Mouse (Mus musculus): ENCODE measurements at regions not wholly inside any gene's neighbourhood (a gene's known extent, or its start where the extent isn't known, plus 50 kb on each side); places are given as distances from the start of the nearest gene placed in this dataset.

- ATAC-seq: no peak
- WGBS: 83% methylated on average over 12 of the region's 12 CpGs
- H3K4me3 ChIP-seq (ENCODE audit: low read depth, low read length): no peak overlapping the region
- no peaks in the 10 kb centered on the region for H3K4me1 ChIP-seq (replicated peaks; ENCODE audit: control insufficient read depth, insufficient read depth, low read length)
- no peak for TF ChIP-seq CTCF (IDR thresholded peaks at IDR 0.05; ENCODE audit: low read depth)
- H3K9me3 ChIP-seq (ENCODE audit: control insufficient read depth): no peaks in the 10 kb centered on the region
- H3K36me3 ChIP-seq (ENCODE audit: control insufficient read depth, insufficient read depth): no peaks in the 10 kb centered on the region
- H3K27ac ChIP-seq (ENCODE audit: low read depth, low read length): no peak overlapping the region
- H3K9ac ChIP-seq (ENCODE audit: low read depth, low read length): no peak overlapping the region
- no peaks in the 10 kb centered on the region for H3K27me3 ChIP-seq (replicated peaks; ENCODE audit: control insufficient read depth, insufficient read depth, low read length)
- H3K4me2 ChIP-seq (replicated peaks; ENCODE audit: low read depth): no peak overlapping the region
Measured at GRCm38 (mm10) chr17:14588086-14588817, 105.8 kb downstream of the Thbs2 start.

DNA sequence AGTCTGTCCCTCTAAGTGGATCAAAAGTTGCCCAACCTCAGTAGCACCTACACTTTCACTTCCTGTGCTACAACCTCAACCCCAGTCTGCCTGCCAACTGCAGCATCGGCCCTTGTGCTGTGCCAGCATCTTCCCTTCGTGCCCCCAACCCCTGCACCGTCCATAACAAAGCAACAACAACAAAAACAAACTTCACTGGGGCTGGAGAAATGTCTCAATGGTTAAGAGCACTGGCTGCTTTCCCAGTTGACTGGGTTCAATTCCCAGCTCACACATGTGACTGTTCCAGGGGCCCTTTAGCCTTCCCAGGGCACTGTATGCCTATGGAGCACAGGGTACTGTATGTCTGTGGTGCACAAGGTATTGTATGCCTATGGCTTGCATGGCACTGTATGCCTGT is 114.4 kb downstream of the Thbs2 start:
- no peak overlapping the region for H3K4me3 ChIP-seq (ENCODE audit: low read depth, low read length)
- no peak overlapping the region for H3K27ac ChIP-seq (ENCODE audit: low read depth, low read length)
- WGBS: 77% methylated on average over 3 of the region's 3 CpGs

GRCm38 (mm10) chr17:14578721-14579120 is 115.3 kb downstream of the Thbs2 start:
- 79% methylated on average over 1 of the region's 1 CpGs for WGBS
- Histone ChIP-seq H3K36me3 (ENCODE audit: control insufficient read depth, insufficient read depth) (no peaks in the 10 kb centered on the region), H3K4me1 (replicated peaks; ENCODE audit: control insufficient read depth, insufficient read depth, low read length) (no peaks in the 10 kb centered on the region), H3K4me3 (ENCODE audit: low read depth, low read length) (no peak overlapping the region), H3K27ac (ENCODE audit: low read depth, low read length) (no peak overlapping the region), H3K9ac (ENCODE audit: low read depth, low read length) (no peak overlapping the region), H3K9me3 (ENCODE audit: control insufficient read depth) (no peaks in the 10 kb centered on the region), H3K27me3 (replicated peaks; ENCODE audit: control insufficient read depth, insufficient read depth, low read length) (no peaks in the 10 kb centered on the region), H3K4me2 (replicated peaks; ENCODE audit: low read depth) (no peak overlapping the region)
- no peak for ATAC-seq
- no peak for TF ChIP-seq CTCF (IDR thresholded peaks at IDR 0.05; ENCODE audit: low read depth)

More for the DNA sequence above, 114.4 kb downstream of the Thbs2 start:
- no peaks in the 10 kb centered on the region for H3K27me3 ChIP-seq (replicated peaks; ENCODE audit: control insufficient read depth, insufficient read depth, low read length)
- no peaks in the 10 kb centered on the region for H3K9me3 ChIP-seq (ENCODE audit: control insufficient read depth)
- H3K9ac ChIP-seq (ENCODE audit: low read depth, low read length): no peak overlapping the region
- H3K4me1 ChIP-seq (replicated peaks; ENCODE audit: control insufficient read depth, insufficient read depth, low read length): no peaks in the 10 kb centered on the region
- ATAC-seq: no peak
- H3K4me2 ChIP-seq (replicated peaks; ENCODE audit: low read depth): no peak overlapping the region
- no peaks in the 10 kb centered on the region for H3K36me3 ChIP-seq (ENCODE audit: control insufficient read depth, insufficient read depth)
- no peak for TF ChIP-seq CTCF (IDR thresholded peaks at IDR 0.05; ENCODE audit: low read depth)

GRCm38 (mm10) chr17:14578194-14578593 is 115.8 kb downstream of the Thbs2 start:
- H3K9ac ChIP-seq (ENCODE audit: low read depth, low read length): no peak overlapping the region
- H3K27me3 ChIP-seq (replicated peaks; ENCODE audit: control insufficient read depth, insufficient read depth, low read length): no peaks in the 10 kb centered on the region
- WGBS: 61% methylated on average over 3 of the region's 3 CpGs
- H3K9me3 ChIP-seq (ENCODE audit: control insufficient read depth): no peaks in the 10 kb centered on the region
- no peaks in the 10 kb centered on the region for H3K36me3 ChIP-seq (ENCODE audit: control insufficient read depth, insufficient read depth)
- no peak for ATAC-seq
- no peaks in the 10 kb centered on the region for H3K4me1 ChIP-seq (replicated peaks; ENCODE audit: control insufficient read depth, insufficient read depth, low read length)
- no peak overlapping the region for H3K4me3 ChIP-seq (ENCODE audit: low read depth, low read length)
- H3K27ac ChIP-seq (ENCODE audit: low read depth, low read length): no peak overlapping the region
- no peak overlapping the region for H3K4me2 ChIP-seq (replicated peaks; ENCODE audit: low read depth)
- no peak for TF ChIP-seq CTCF (IDR thresholded peaks at IDR 0.05; ENCODE audit: low read depth)

DNA sequence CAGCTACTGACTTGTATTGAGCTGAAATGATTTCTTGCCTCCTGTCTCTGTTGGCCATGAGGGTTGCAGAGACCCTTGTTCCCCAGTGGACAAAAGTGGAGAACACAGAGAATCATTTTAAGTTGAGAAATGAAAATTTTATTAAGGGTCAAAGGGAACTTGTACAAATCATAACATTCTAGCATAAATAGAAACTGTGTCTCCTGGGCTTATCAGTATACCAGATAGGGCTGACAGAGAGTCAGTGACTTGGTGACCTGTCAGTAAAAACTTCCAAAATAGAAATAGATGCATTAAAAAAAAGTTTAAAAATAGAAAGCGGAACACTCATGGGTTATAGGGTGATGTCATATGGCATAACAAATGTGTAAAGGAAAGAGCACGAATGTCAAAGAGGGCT is 117.9 kb downstream of the Thbs2 start:
- ATAC-seq: no peak
- no peaks in the 10 kb centered on the region for H3K9me3 ChIP-seq (ENCODE audit: control insufficient read depth)
- WGBS: 72% methylated on average over 2 of the region's 2 CpGs
- H3K4me1 ChIP-seq (replicated peaks; ENCODE audit: control insufficient read depth, insufficient read depth, low read length): no peaks in the 10 kb centered on the region
- H3K36me3 ChIP-seq (ENCODE audit: control insufficient read depth, insufficient read depth): no peaks in the 10 kb centered on the region
- no peak overlapping the region for H3K4me3 ChIP-seq (ENCODE audit: low read depth, low read length)
- H3K27me3 ChIP-seq (replicated peaks; ENCODE audit: control insufficient read depth, insufficient read depth, low read length): no peaks in the 10 kb centered on the region
- H3K9ac ChIP-seq (ENCODE audit: low read depth, low read length): no peak overlapping the region
- no peak overlapping the region for H3K27ac ChIP-seq (ENCODE audit: low read depth, low read length)
- no peak for TF ChIP-seq CTCF (IDR thresholded peaks at IDR 0.05; ENCODE audit: low read depth)
- H3K4me2 ChIP-seq (replicated peaks; ENCODE audit: low read depth): no peak overlapping the region

DNA sequence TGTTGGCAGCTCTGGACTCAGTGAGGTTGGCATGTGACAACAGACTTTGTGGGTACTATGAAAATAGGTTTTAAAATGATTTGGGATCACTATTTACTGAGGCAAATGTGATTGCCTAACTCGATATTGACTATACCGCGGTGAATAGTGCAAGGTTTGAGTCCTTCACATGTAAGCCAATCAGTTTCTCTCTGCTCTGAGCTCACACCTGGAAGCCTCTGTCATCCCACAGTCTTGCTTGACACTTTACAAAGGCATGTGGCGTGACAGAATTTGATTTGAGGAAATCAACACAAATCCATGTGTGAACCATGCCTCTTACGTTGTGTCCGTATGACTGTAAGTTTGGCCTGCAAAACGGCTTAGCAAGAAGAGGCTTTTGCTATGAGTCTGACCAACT is 122.9 kb downstream of the Thbs2 start:
- Histone ChIP-seq H3K9me3 (ENCODE audit: control insufficient read depth) (no peaks in the 10 kb centered on the region), H3K4me1 (replicated peaks; ENCODE audit: control insufficient read depth, insufficient read depth, low read length) (no peaks in the 10 kb centered on the region), H3K9ac (ENCODE audit: low read depth, low read length) (no peak overlapping the region), H3K27me3 (replicated peaks; ENCODE audit: control insufficient read depth, insufficient read depth, low read length) (no peaks in the 10 kb centered on the region), H3K36me3 (ENCODE audit: control insufficient read depth, insufficient read depth) (no peaks in the 10 kb centered on the region), H3K4me3 (ENCODE audit: low read depth, low read length) (no peak overlapping the region), H3K27ac (ENCODE audit: low read depth, low read length) (no peak overlapping the region), H3K4me2 (replicated peaks; ENCODE audit: low read depth) (no peak overlapping the region)
- 87% methylated on average over 7 of the region's 7 CpGs for WGBS
- ATAC-seq: no peak
- no peak for TF ChIP-seq CTCF (IDR thresholded peaks at IDR 0.05; ENCODE audit: low read depth)
